Mouse (Mus musculus) heart, postnatal 14 days (tissue): ENCODE measurements around the gene Pou6f1. TPM values are rescaled to one million over a fixed set of nuclear protein-coding genes. Genes with fewer than 3 reads are reported as not detected.
"Not testable (repeated sequence)": the region's sequence is repeated elsewhere in the genome, so short reads cannot be mapped to it uniquely, and the experiment has no call there.

Experiments
- DNase-seq, 2 experiments: peaks; one replicate each; pipeline ENCODE4 v3.0.0; 2021 to 2022
- intact Hi-C: fragments of 180-260 bp; cut with DNase I; formaldehyde crosslinking; loops from one replicate; pipeline ENCODE4 v1.15.1; 2025
- total RNA-seq, 2 experiments: library from RNA; stranded (reverse); gene quantifications; 2 replicates each; pipeline ENCODE4 v1.2.3; 2021

Gene Pou6f1
- total RNA-seq, 2 experiments from 2014 or later, result 13.2 to 14.6 TPM

DNA sequence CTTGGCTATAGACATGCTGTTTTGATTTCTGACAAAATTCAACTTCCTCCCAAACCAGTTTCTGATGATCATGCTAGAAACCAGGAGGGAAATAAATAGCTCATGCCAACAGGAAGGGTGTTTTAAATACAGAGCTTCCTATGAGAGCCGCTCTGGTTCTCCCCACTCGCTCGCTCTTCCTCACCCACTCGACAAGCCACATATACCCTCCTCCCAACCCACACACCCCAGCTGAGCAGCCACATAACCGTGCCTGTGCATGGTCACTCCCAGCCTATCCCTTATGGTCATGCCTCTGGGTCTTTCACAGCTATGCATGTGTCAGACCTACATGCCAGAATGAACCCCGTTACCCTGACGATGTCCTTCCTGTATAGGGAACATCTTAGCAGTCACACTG is 22.4 kb upstream of the Pou6f1 start:
- intact Hi-C loops, result no loop called here

DNA sequence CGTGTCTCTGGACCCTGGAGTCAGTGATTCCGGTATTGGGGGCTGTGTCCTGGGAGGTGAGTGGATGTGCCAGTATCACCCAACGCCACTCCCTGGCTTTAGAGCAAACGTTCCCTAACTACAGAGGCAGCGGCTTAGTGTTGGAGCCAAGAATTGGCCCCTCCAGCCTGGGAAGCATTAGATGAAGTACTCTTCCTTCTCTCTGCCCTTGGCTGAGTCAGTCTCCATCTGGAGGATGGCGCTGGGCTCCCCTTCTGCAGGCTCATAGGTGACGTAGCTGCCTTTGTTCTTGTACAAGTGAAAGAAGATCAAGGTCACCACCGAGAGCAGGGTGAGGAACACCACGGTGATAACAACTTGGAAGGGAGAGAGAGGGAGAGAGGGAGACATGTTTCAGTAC is 21.9 kb upstream of the Pou6f1 start:
- DNase-seq, result not testable (repeated sequence)
- intact Hi-C loops, result loop anchor here (2.0 kb wide), 1 partner anchor 15 kb away; the partner anchor contains the start of gene Smagp

More for the DNA sequence above, 22.4 kb upstream of the Pou6f1 start:
- no peak for DNase-seq

DNA sequence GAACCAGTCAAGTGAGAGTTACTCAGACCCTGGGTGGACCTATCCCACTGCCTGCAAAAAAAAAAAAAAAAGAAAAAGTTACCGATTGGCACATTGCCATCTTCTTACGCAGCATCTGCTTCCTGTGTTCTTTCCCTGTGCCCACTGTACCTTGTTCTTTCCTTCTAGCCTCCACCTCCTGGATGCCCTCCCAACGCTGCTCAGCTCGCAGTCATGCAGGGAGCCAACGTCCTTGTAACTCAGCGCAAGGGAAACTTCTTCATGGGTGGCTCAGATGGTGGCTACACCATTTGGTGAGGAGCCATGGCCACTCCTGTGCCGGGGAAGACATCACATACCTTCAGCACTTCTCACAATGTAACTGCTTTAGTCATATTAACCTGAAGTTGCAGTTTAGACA is 19.4 kb upstream of the Pou6f1 start:
- intact Hi-C loops, result loop anchor here (5.0 kb wide), 1 partner anchor 1908 kb away; no protein-coding TSS in a partner anchor

DNA sequence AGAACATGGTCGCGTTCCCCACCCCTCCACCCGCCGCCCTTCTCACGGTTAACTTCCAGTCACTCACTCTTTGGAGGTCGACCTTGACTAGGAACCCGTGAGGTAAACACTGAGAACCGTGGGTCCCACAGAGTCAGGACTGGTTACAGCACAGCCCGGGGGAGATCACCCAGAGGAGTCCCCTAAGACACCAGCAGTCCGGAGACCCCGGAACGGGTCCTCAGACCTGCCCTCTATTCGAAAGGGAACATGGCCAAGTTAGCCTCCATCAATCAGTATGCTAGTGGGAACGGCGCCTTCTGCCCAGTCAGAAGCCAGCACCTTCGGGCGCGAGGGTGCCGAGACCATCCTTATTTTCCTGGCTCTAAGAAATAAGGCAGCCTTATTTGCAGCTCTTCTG is 16.4 kb upstream of the Pou6f1 start:
- no peak for DNase-seq
- intact Hi-C loops, result loop anchor here (5.0 kb wide), 1 partner anchor 1911 kb away; no protein-coding TSS in a partner anchor

More for the DNA sequence above, 19.4 kb upstream of the Pou6f1 start:
- DNase-seq, result no peak

DNA sequence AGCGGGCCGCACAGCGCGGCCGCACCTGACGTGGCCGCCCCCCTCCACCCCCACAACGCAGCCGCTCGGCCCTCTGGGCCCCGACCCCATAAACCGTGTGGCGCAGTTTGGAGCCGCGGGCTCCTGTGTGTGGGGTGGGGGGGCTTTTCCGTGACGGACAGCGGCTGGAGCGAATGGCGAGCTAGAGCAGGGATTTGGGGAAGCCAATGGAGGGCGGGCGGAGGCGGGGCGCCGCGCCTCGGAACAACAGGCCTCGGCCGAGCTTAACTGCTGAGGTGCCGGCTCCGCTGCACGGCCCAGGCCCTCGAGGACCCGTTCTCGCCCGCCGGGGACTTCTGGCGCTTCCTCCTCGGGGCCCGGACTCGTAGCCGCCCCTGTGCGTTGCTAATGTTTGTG is 16.0 kb upstream of the Pou6f1 start:
- intact Hi-C loops, result loop anchor here (5.0 kb wide), 1 partner anchor 1911 kb away; no protein-coding TSS in a partner anchor

DNA sequence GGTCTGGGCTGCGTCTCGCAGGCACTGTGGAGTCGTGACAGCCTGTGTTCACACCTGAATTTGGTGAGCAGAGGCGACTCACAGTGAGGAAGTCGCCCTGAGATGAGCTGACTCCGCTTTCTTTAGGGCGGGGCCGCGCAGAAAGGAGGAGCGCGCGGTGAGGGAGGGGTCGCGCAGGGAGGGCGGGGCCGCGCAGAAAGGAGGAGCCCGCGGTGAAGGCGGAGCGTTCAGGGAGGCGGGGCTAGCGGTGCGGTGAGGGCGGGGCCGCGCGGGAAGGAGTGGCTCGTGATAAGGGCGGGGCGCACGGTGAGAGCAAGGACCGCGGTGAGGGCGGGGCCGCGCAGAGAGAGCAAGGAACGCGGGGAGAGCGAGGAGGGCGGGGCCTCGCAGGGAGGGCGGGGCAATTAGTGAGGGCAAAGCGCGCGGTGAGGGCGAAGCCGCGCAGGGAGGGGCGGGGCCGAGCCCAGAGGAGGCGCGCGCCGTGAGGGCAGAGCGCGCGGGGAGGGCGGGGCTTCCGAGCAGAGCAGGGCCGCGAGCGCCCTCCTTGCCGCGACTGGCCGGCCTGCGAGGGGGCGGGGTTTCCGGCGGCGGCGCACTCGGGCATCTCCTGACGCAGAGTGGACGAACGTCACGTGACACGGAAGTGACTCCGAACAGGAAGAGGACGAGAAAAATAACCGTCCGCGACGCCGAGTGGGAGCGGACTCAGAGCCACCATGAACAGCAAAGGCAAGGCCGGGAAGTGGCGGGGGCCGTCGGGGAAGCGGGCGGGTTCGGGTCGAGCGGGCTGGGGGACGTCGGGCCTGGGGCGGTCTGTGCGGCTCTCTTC is 15.4 kb upstream of the Pou6f1 start, which contains the start of gene Dazap2:
TSS of gene Dazap2 (plus strand) at position 354 of the 829 bp plus-strand sequence.
- intact Hi-C loops, result loop anchor here (5.0 kb wide), 3 partner anchors 63 to 1912 kb away; partner anchors contain the start of genes Letmd1 and Tfcp2
- DNase-seq, result peak; percentile 99

More for the DNA sequence above, 16.0 kb upstream of the Pou6f1 start:
- DNase-seq, result peak; percentile 92 to 94

DNA sequence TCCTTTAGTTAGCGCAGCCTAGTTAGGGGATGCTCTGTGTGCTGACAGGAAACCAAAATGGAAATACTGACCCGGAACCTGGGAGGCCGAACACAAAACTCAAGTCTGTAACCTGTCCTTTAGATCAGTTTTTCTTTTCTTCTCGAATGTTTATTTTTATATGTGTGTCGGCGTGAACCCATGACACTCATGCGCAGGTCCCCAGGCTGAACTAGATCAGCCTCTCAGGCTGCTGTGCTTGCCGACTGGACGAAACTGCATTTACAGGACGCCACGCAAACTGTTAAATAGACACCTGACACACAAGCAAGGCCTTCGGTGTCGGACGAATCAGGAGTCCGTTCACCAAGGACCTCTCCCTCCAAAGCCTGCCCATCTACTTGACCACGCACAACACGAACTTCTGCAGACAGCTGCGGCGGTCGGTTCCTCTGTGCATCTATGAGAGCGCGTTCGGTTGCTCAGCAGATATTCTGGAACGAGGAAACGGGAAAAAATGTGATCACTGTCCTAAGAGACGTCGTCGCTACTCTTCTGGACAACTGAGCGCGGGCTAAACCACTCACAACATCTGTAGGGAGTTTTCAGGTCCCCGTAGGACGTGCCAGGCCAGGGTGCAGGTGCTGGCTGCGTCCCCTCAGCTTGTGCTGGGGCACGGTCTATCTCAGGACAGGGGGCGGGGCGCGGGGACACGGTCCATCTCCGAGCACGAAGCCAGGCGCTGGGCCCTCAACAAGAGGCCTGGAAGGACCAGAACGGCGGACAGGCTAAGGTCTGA is 14.6 kb upstream of the Pou6f1 start:
- intact Hi-C loops, result loop anchor here (5.0 kb wide), 2 partner anchors 62 to 147 kb away; partner anchors contain the start of genes Letmd1 and Tfcp2
- DNase-seq, result peak in 1 of 2 experiments; percentile 35

DNA sequence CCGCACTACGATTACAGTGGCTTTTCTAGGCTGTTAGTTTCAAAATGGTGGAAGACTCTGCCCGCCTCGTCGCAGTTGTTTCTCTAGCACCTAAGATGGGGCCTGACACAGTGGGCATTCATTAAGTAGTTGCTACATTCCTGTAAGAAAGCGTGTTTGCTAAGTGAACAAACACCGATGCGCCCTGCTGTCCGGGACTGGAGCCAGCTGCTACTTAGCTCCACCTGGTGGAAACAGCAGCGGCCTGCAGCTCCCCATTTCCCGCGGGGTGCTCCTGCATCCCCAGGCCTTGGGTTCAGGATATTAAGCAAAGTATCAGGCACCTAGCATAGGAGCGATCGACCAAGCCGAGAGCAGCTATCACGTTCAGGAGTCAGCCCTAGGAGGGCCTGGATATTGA is 13.8 kb upstream of the Pou6f1 start:
- intact Hi-C loops, result loop anchor here (2.0 to 5.0 kb wide), 4 partner anchors 61 to 146 kb away; partner anchors contain the start of genes Letmd1 and Tfcp2
- peak; percentile 83 to 88 for DNase-seq

DNA sequence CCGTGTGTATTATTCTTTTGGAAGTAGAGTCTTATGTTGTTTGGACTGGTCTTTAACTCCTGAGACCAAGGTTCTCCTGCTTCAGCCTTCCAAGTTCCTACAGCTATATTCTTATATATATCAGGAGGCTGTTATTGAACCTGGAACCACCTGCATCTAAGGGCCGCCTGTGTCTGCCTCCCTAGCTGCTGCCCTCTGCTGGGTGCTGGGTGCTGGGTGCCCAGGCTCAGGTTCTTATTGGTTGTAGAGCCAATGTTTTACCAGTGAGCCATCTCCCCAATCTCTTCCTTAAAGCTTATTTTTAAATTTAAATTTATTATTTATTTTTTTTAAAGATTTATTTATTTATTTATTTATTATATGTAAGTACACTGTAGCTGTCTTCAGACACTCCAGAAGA is 12.6 kb upstream of the Pou6f1 start:
- no peak for DNase-seq
- intact Hi-C loops, result loop anchor here (2.0 to 5.0 kb wide), 4 partner anchors 60 to 145 kb away; partner anchors contain the start of genes Letmd1 and Tfcp2

DNA sequence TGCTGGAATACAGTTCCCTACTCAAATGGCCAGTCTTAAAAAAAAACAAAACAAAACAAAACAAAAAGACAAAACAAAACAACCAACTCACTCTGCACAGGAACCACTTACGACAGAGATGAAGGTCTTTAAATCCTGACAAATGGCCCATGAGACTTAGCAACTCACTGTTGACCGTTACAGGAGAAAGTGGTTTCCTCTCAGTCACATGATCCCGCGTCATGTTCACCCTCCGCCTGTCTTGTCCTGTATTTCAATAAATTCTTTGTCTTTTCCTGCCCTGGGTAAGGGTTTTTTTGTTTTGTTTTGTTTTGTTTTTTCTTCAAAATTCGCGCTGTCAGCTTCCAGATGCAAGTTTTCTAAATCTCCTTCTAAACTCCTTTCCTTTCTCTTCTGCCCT is 12.2 kb upstream of the Pou6f1 start:
- DNase-seq, result no peak
- intact Hi-C loops, result loop anchor here (2.0 to 5.0 kb wide), 4 partner anchors 60 to 145 kb away; partner anchors contain the start of genes Letmd1 and Tfcp2

DNA sequence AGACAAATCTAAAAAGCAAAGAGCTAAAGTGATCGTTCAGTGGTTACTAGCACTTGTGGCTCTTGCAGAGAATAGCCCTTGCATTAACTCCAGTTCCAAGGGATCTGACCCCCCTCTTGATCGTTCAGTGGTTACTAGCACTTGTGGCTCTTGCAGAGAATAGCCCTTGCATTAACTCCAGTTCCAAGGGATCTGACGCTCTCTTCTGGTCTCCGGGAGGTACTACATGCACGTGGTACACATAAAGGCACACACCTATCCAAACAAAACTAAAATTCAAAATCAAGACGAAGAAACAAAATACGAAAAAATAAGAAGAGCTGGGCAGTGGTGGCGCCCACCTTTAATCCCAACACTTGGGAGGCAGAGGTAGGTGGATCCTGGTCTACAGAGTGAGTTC is 6.9 kb upstream of the Pou6f1 start:
- intact Hi-C loops, DNase-seq: not testable (repeated sequence)

DNA sequence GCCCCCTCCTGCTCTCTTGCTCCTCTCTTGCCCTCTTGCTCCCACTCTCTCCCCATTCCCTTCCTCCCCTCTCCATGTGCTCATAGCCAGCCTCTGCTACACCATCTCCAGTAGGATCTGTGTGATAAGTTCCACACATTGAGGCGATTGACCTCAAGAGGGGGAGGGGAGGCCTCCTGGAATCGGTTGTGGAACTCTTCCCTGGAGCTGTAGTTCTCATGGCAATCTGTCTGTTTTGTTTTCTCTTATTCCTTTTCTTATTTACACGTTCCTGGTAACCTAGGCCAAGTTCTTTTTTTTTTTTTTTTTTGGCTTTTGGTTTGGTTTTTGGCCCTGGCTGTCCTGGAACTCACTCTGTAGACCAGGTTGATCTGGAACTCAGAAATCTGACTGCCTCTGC is 1.9 kb upstream of the Pou6f1 start:
- no peak for DNase-seq
- intact Hi-C loops, result loop anchor here (5.0 kb wide), 1 partner anchor 109 kb away; no protein-coding TSS in a partner anchor

DNA sequence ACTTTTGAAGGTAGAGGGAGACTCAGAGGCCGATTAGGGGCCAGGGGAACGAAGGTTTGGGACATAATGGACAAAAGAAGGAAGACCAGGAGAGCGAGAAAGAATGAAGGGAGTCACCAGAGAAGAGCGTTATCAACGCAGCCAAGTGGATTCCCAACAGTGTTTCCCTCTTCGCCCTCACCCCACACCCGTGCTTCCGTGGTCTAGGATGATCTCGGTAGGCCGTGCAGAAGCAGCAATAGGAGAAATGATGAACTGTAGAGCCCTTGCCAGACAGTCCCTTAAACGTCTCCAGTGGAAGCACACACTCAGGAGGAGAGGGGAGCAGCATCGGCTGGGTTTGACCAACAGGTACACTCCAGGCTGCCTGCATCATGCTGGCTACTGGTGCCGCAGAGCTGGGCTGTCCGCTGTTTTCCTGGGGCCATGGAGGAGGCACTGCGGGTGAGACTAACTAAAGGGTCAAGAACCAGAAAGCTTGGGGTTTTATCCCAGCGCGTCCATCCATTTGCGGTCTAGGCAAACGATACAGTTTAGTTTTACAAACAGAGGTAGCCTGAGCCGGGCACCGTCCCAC is 1.0 kb upstream of the Pou6f1 start:
- DNase-seq, result no peak
- intact Hi-C loops, result loop anchor here (5.0 kb wide), 1 partner anchor 108 kb away; no protein-coding TSS in a partner anchor

DNA sequence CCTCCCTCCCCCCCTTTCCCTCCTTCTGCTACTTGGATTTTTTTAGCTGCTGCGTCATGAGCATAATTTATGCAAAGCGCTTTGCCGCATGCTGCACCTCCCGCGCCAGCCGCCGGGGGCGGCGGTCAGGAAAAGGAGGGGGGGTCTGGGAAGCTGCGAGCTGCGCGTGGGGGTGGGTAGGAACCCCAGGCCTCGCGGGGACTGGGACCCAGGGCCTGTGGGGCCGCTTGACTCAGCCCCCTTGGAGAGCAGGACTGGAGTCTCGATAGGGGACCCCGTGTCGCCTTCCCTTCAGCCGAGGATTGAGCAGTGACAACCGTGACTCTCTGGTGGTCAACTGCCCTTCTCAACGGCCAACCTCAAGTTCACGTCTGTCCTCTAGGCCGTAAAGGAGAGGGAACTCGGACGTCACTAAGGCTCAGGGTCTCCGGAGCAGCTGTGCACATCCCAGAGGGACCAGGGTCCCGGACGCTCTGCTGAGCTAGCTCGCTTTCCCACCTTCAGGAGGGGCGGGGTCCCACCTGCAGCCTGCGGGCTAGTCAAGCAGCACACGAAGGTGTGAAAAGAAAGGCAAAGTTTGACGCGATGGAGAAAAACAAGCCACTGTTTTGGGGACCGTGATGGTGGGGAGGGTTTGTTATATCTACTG is 387 bp upstream of the Pou6f1 start:
- DNase-seq, result peak; percentile 80 to 84
- intact Hi-C loops, result loop anchor here (5.0 kb wide), 1 partner anchor 108 kb away; no protein-coding TSS in a partner anchor

DNA sequence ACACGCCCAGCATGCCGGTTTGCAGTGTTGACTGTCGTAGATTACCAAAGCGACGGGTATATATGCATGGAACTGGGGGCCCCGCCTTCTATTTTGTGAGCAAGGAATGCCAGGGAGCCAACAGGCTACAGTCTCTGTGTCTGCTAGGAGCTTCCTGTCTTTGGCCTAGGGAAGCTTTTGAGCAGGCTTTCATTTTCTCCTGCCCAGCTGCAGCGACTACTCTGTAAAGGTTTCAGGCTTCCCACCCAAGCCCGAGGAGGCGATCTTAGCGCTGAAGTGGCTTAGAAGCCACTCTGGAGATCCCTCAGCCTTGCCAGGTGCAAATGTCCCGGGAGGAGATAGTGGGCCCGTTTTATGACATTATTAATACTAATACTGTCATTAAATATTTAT is 905 bp downstream of the Pou6f1 start:
- DNase-seq, result peak; percentile 34 to 53
- intact Hi-C loops, result no loop called here

DNA sequence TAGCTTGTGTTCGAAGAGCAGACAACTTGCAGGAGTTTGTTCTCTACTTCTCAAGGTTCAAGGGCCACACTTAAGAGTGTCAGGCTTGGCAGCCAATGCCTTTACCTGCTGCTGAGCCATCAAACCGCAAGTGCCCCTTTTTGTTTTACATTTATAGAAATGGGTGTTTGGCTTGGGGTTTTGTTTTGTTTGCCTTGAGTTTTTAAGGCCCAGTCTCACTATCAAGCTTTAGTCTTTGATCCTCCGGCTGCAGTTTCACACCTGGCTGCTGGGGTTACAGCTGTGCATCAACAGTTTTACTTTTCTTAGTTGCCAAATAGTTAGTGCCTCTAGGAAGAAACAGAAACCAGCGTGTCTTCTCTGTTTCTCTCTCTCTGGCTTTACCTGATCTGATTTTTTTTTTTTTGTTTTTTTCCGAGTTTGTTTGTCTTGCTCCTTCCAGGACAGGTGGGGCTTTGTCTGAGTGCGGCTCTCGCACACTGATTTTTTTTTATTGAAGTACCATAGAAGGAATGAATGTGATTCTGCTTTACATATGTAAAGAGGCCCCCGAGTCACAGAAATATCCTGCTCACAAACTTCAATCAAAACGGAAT is 1.4 kb downstream of the Pou6f1 start:
- intact Hi-C loops, result no loop called here
- no peak for DNase-seq

DNA sequence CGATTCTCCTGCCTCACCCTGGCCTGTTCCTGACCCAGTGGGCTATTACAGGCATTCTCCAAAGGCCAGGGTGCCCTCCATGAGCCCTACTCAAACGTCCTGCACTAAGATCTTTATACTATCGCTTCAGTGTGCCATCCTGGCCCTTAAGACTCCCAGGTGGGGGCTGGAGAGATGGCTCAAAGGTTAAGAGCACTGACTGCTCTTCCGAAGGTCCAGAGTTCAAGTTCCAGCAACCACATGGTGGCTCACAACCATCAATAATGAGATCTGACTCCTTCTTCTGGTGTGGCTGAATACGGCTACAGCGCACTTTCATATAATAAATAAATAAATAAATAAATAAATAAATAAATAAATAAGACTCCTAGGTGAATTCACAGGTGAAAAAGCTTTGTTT is 7.0 kb downstream of the Pou6f1 start:
- intact Hi-C loops, result no loop called here
- no peak for DNase-seq

DNA sequence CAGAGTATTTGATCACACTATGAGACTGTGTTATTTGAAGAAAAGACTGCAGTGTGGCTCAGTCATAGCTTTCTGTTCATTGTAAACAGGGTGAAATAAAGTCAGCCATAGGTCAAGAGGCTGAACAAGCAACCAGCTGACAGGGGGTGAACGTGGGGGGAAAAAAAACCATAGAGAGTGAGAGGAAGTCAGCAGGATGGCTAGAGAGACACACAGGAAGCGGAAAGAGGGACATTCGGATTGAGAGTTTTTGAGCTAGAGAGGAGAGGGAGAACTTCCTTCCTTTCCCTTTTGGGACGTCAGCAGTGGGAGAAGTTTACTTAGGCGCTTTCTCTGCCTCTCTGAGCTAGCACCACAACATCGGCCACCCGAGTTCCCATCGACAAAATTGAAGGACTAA is 9.3 kb downstream of the Pou6f1 start:
- intact Hi-C loops, result no loop called here
- DNase-seq, result no peak

DNA sequence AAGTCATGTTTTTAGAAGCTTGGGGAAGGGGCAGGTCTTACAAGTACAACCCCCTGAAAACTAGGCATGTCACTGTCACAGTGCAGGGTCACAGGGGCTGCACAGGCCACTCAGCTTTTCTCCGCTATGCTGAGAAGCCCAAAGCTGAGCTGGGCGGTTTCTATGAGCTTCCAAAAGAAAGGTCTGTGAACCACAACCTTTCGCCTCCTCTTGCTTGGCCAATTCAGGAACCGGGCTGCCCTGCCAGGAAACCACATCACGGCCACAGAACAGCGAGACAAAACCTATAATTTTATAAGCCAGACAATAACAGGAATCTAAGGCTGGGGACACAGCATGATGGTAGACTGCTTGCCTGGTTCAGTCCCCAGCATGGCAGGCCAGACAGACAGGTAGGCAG is 11.5 kb downstream of the Pou6f1 start:
- DNase-seq, result no peak
- intact Hi-C loops, result no loop called here
